Mouse (Mus musculus) limb, embryonic 12.5 days (tissue): ENCODE results near the gene Amy2a2. TPM values are rescaled to one million over a fixed set of nuclear protein-coding genes. Genes with fewer than 3 reads are reported as not detected.
A peak's percentile ranks its signal among the peaks of the same experiment; 100 is the strongest.
"Not testable (repeated sequence)": the region's sequence is repeated elsewhere in the genome, so short reads cannot be mapped to it uniquely, and the experiment has no call there.

Source experiments
- ATAC-seq: fragments of 200-750 bp; cut with Nextera tagmentation; 2 replicates; pipeline ENCODE4 v1.8.0; 2017; ENCODE audit warnings: low read depth, moderate TSS enrichment; ENCODE audit not compliant: insufficient number of reproducible peaks, insufficient read depth, low FRiP score, low TSS enrichment
- H3K27ac ChIP-seq: fragments of 300-500 bp; sonication (generic); 2 replicates; pipeline ENCODE4 v1.5.1; 2016; ENCODE audit warnings: mild to moderate bottlenecking, moderate library complexity
- H3K27me3 ChIP-seq: fragments of 300-500 bp; sonication (generic); 2 replicates; pipeline ENCODE4 v1.6.1; 2016; ENCODE audit warnings: mild to moderate bottlenecking, moderate library complexity
- H3K36me3 ChIP-seq: fragments of 300-500 bp; sonication (generic); 2 replicates; pipeline ENCODE4 v1.6.1; 2016; ENCODE audit warnings: mild to moderate bottlenecking, moderate library complexity
- H3K4me1 ChIP-seq: fragments of 300-500 bp; sonication (generic); replicated peaks from 2 replicates; pipeline ENCODE4 v1.6.1; 2016
- H3K4me2 ChIP-seq: fragments of 300-500 bp; sonication (generic); 2 replicates; pipeline ENCODE4 v1.6.1; 2016; ENCODE audit warnings: mild to moderate bottlenecking, moderate library complexity
- H3K4me3 ChIP-seq: fragments of 300-500 bp; sonication (generic); replicated peaks from 2 replicates; pipeline ENCODE4 v1.5.1; 2016; ENCODE audit warnings: mild to moderate bottlenecking
- H3K9ac ChIP-seq: fragments of 300-500 bp; sonication (generic); replicated peaks from 2 replicates; pipeline ENCODE4 v1.6.1; 2016; ENCODE audit warnings: mild to moderate bottlenecking, moderate library complexity
- H3K9me3 ChIP-seq: fragments of 300-500 bp; sonication (generic); 2 replicates; pipeline ENCODE4 v1.6.1; 2016; ENCODE audit warnings: mild to moderate bottlenecking, moderate library complexity
- WGBS: fragments of 180-500 bp; shearing (Covaris S2); methylation state at CpG from one replicate; pipeline ENCODE4 v1.1.7; 2016; 5-methylcytosine and 5-hydroxymethylcytosine counted together
- polyA plus RNA-seq: library from polyadenylated mRNA; unstranded; fragments of >200 nt; fragmentation: Nextera tagmentation; extraction: Ambion mirVana; gene quantifications from 2 replicates; pipeline ENCODE4 v1.2.1, GENCODE M21; 2016

The Amy2a2 gene
- not detected in 2 replicates for polyA plus RNA-seq

- H3K27ac ChIP-seq, H3K36me3 ChIP-seq, H3K27me3 ChIP-seq, H3K4me1 ChIP-seq, H3K4me3 ChIP-seq, H3K9ac ChIP-seq, H3K4me2 ChIP-seq, H3K9me3 ChIP-seq, ATAC-seq: not testable (repeated sequence)
- no CpG with 5 or more reads among the region's 4 CpGs for WGBS
Measured at GRCm38 (mm10) chr3:113356558-113356957, at the start of gene Amy2a2. TSS of gene Amy2a2 (minus strand) at chr3:113356658.

- ATAC-seq, H3K9me3 ChIP-seq, H3K27ac ChIP-seq, H3K4me3 ChIP-seq, H3K9ac ChIP-seq, H3K4me1 ChIP-seq, H3K27me3 ChIP-seq, H3K36me3 ChIP-seq, H3K4me2 ChIP-seq: not testable (repeated sequence)
Measured at GRCm38 (mm10) chr3:113345484-113345883, 11.0 kb downstream of the Amy2a2 start.

DNA sequence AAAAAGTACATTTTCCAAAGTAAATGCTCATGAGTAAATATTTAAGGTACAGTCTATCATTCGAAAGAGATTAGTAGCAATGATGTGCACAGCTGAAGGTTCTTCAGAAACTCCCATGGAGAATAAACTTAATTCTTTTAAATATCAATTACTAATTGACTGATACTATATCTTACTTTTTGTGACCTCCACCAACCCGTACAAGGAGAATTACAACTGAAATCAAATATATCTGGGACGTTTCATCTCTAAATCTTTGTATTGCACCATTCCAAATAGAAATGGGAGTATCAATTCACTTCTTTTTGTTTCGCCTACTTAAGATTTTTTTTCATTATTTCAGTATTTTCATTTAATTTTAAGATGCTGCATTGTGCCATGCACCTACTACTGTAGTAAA, 32.5 kb downstream of the Amy2a2 start, which contains the start of gene Amy2a3:
TSS of gene Amy2a3 (minus strand) at position 101 of the 400 bp plus-strand sequence.
- not testable (repeated sequence) for H3K9ac ChIP-seq, H3K4me1 ChIP-seq, H3K9me3 ChIP-seq, ATAC-seq, H3K36me3 ChIP-seq, H3K4me3 ChIP-seq, H3K27me3 ChIP-seq, H3K27ac ChIP-seq, H3K4me2 ChIP-seq
- no CpG with 5 or more reads among the region's 4 CpGs for WGBS

DNA sequence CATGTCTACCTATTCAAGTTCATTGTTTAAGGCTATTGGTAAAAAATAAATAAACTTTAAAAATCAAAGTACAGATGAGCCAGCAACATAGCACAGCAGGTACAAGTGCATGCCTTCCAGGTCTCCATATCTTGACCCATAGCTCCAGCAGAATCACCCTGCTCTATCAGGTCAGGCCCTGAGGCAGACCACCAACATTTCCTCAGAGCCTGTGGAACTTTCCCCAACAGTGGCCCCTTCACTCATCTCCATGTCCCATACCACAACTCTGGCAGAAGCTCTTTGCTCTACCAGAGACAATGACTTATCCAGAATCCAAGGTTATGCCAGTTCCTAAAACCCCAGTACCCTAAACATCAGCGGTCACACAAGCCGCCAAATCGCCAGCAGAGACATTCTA, 43.5 kb downstream of the Amy2a2 start:
- H3K4me1 ChIP-seq, H3K4me2 ChIP-seq, H3K36me3 ChIP-seq, H3K9ac ChIP-seq, H3K27ac ChIP-seq, H3K27me3 ChIP-seq, H3K9me3 ChIP-seq, H3K4me3 ChIP-seq: not testable (repeated sequence)
- 0 out of 2 replicates have a peak, but pooled peaks have one; percentile 26 for ATAC-seq
- no CpG with 5 or more reads among the region's 3 CpGs for WGBS

Other genes with a start within 250 kb of the Amy2a2 start
- gene Amy2a5, start 97.8 kb downstream of the Amy2a2 start, polyA plus RNA-seq = not detected in 2 replicates
- gene Amy2a4, start 65.2 kb downstream of the Amy2a2 start, polyA plus RNA-seq = not detected in 2 replicates
- not detected in 2 replicates for gene Amy2a3, start 32.6 kb downstream of the Amy2a2 start, polyA plus RNA-seq
- gene Amy2a1, start 175.8 kb upstream of the Amy2a2 start, polyA plus RNA-seq = not detected in 2 replicates